Comparison of ENCODE assay signal across 9 mouse cellular contexts in the genomic region with DNA sequence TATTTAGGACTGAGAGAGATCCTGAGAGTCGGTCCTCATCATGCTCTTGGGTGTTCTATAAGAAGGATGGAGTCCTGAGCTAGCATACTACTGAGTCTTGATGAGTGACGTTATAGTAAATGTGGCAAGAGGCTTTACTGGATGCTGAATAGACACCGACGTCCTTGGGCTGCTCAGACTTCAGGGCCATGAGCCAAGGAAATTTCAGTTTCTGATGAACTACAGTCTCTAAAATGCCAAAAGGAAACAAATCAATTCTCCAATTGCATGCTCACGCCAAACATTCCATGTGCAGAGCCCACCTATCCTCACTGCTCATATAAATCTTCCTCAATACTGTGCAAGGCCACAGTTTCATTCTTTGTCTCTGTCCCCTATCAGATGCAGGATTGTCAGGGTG.
"Had no signal": no experiment of that assay in that cellular context is flagged by ENCODE, and none has a peak within 500 bp of the region (broad histone marks: within the 10 kb centered on the region; RNA-seq: fewer than 3 reads in every experiment).

No protein-coding gene starts in this region.

- H3K27ac ChIP-seq: layer of hippocampus, adult 2 months; limb, embryonic 12.5 days; liver, embryonic 14.5 days; midbrain, embryonic 13.5 days; neural tube, embryonic 15.5 days; stomach, postnatal 0 days had no signal

- ATAC-seq: midbrain, embryonic 13.5 days had no signal

- H3K4me1 ChIP-seq: midbrain, embryonic 13.5 days; neural tube, embryonic 15.5 days had no signal

- H3K4me3 ChIP-seq: layer of hippocampus, adult 2 months; limb, embryonic 12.5 days; midbrain, embryonic 13.5 days; myocyte; neural tube, embryonic 15.5 days had no signal

- H3K9me3 ChIP-seq: limb, embryonic 12.5 days; midbrain, embryonic 13.5 days; neural tube, embryonic 15.5 days had no signal

- DNase-seq: lung, adult 18-20 months; thymus, postnatal 4 days had no signal

- H3K9ac ChIP-seq: limb, embryonic 12.5 days; liver, embryonic 14.5 days; midbrain, embryonic 13.5 days; neural tube, embryonic 15.5 days had no signal

- H3K27me3 ChIP-seq: limb, embryonic 12.5 days; midbrain, embryonic 13.5 days; neural tube, embryonic 15.5 days had no signal

- H3K4me2 ChIP-seq: limb, embryonic 12.5 days; midbrain, embryonic 13.5 days; neural tube, embryonic 15.5 days had no signal

- H3K36me3 ChIP-seq: limb, embryonic 12.5 days; midbrain, embryonic 13.5 days; neural tube, embryonic 15.5 days had no signal
